Mouse (Mus musculus) left cerebral cortex, adult 2 months (tissue): ENCODE results near the gene Rad23a. TPM values are rescaled to one million over a fixed set of nuclear protein-coding genes. Genes with fewer than 3 reads are reported as not detected.
A peak's percentile ranks its signal among the peaks of the same experiment; 100 is the strongest.

Source experiments
- DNase-seq, 2 experiments: peaks; one replicate each; pipeline ENCODE4 v3.0.0; 2021 to 2022; ENCODE audit warnings: low spot score in 2 of 2, mixed read lengths in 1 of 2; ENCODE audit errors: extremely low spot score in 1 of 2
- H3K27ac ChIP-seq: fragments of 200-600 bp; 2 replicates; pipeline ENCODE4 v1.8.1; 2022
- H3K4me3 ChIP-seq: fragments of 200-600 bp; 2 replicates; pipeline ENCODE4 v1.8.1; 2022
- CTCF ChIP-seq: fragments of 200-600 bp; IDR thresholded peaks from 2 replicates; pipeline ENCODE4 v1.8.1; 2022; ENCODE audit warnings: antibody characterized with exemption, mild to moderate bottlenecking, moderate library complexity
- intact Hi-C: fragments of 180-260 bp; cut with DNase I; formaldehyde crosslinking; loops from one replicate; pipeline ENCODE4 v1.15.1; 2025
- microRNA-seq, 2 experiments: library from miRNA; unstranded; fragments of <30 nt; microRNA quantifications; one replicate each; pipeline ENCODE4 v1.2.0; 2021
- total RNA-seq, 2 experiments: library from RNA; stranded (reverse); gene quantifications; 2 replicates each; pipeline ENCODE4 v1.2.3; 2021

The Rad23a gene
- total RNA-seq, 2 experiments from 2014 or later, result 77.7 to 77.8 TPM

GRCm38 (mm10) chr8:84792429-84792947, 48.0 kb downstream of the Rad23a start:
- Histone ChIP-seq H3K4me3 (no peak overlapping the region), H3K27ac (peak overlapping the region; percentile 54)
- no peak for TF ChIP-seq CTCF
- intact Hi-C loops, result no loop called here
- DNase-seq, result no peak

GRCm38 (mm10) chr8:84790537-84790936, 49.9 kb downstream of the Rad23a start:
- no peak overlapping the region for H3K4me3 ChIP-seq
- intact Hi-C loops, result no loop called here
- H3K27ac ChIP-seq, result peak overlapping the region; percentile 83
- no peak for TF ChIP-seq CTCF
- DNase-seq, result no peak

GRCm38 (mm10) chr8:84789855-84790486, 50.5 kb downstream of the Rad23a start:
- no peak for TF ChIP-seq CTCF
- no peak for DNase-seq
- Histone ChIP-seq H3K4me3 (no peak overlapping the region), H3K27ac (peak overlapping the region; percentile 83)
- intact Hi-C loops, result no loop called here

DNA sequence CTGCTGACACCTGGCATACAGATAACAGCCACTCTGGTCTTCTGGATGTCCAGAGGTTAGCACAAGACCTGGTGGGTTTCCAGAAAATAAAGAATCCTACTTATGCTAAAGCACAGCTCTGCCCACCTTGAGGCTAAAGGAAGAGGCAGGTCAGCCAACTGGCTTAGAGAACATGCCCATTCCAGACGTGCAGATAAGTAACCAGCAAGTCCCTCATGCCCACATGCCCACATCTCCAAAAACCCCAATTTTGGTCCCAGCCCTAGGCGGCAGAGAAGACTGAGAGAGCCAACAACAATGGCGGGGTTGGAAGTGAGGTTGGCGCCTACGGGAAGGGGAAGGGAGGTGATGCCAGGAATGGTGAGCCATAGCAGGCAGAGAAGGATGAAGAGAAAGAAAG, 51.1 kb downstream of the Rad23a start:
- intact Hi-C loops, result no loop called here
- H3K27ac ChIP-seq, result peak overlapping the region; percentile 83

DNA sequence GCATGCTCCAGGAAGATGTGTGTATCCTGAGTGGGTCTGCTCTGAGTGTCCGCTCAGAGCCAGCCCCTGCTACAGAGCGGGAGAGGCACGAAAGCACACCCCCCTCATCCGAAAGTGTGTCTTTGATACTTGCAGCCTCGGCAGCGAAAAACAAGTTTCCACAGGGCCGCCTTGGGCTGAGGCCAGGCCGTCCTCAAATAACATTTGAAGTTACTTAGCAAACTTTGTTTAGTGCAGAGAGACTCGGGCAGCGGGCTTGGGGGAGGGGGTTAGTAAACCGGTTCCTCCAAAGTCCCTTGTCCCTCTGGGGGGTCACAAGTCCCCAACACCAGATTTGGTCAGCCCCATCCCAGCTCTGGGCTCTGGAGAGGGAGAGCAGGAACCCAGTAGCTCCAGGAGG, 51.6 kb downstream of the Rad23a start:
- DNase-seq, result peak in 1 of 2 experiments; percentile 47
- no peak overlapping the region for H3K4me3 ChIP-seq
- intact Hi-C loops, result no loop called here
- no peak for TF ChIP-seq CTCF
- H3K27ac ChIP-seq, result peak overlapping the region; percentile 83

More for the DNA sequence above, 51.1 kb downstream of the Rad23a start:
- H3K4me3 ChIP-seq, result no peak overlapping the region
- TF ChIP-seq CTCF, result no peak
- no peak for DNase-seq

- intact Hi-C loops, result no loop called here
- H3K4me3 ChIP-seq, result no peak overlapping the region
- H3K27ac ChIP-seq, result peak overlapping the region; percentile 85
- no peak for TF ChIP-seq CTCF
- peak in 1 of 2 experiments; percentile 41 for DNase-seq
These were observed 52.8 kb downstream of the Rad23a start for GRCm38 (mm10) chr8:84787523-84788302.

DNA sequence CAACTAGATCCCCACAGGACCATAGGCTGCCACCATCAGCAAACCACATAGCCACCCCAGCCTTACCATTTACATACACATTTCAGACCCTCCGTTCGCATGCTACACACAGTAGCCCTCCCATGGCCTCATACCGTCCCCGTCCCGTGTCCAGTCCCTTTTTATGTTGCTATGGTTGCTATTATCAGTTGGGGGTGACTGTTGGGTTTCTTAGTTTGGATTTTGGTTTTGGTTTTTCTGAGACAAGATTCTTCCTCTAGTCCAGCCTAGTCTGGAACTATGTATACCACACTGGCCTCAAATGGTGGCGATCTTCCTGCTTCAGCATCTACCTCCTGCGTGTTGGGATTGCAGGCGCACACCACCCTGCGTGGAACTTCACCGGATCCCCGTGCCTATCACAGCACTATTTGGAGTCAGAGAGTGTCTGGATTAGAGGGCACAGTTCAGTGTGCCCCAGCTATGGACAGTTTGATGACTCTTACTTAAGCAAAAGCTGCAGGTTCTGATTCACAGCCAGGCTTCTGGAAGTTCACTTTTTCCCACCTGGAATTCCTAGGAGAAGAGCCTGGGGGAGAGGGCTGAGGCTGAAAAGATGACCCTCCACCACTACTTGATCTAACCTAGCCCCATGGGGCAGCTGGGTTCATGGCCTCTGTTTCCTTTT, 53.5 kb downstream of the Rad23a start:
- TF ChIP-seq CTCF, result no peak
- Histone ChIP-seq H3K27ac (peak overlapping the region; percentile 85), H3K4me3 (no peak overlapping the region)
- intact Hi-C loops, result no loop called here
- no peak for DNase-seq

DNA sequence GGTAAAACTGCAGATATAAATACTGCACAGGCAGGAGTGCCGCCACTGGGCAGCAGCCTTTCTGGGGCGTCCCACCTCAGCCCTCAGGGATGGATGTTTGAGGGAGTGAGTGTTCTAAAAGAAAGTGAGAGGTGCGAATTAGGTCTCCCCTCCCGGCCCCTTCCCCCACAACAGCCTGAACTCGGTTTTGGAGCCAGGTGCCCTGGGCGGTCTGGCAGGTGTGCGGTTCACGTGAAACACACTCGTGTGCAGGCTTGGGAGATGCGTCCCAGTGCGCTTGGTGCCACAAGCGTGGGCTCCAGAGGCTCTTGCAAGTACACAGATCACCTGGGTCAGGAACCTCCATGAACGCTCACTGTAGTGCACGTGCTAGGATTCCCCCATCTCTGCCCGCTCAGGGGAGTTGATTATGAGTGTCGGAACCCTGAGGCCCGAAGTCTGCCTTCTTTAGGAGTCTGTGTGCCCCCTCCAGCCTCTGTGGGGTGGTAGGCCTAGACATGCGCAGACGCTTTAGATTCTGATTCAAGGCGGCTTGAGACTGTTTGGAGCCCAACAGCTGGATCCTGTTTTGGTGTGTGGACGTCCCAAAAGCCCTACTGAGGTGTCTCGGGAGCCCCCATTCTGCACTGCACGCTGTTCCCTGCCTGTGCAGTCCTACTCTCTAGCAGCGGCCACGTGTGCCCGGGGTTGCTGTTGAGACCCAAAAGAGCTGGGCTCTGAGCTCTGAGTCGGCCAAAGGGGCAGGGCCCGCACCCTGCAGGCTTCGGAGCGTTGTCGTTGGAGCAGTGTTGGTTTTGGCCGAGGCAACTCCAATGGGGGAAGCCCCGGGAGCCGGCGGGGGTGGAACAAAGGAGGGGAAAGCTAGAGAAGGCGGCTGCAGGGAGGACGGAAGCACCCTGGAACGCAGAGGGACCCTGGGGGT, 54.4 kb downstream of the Rad23a start:
- H3K27ac ChIP-seq, result peak overlapping the region; percentile 85
- TF ChIP-seq CTCF, result no peak
- intact Hi-C loops, result no loop called here
- peak overlapping the region; percentile 1; the same call in 1 of the 2 replicates for H3K4me3 ChIP-seq
- no peak for DNase-seq

GRCm38 (mm10) chr8:84785506-84785755, 55.0 kb downstream of the Rad23a start:
- H3K4me3 ChIP-seq, result no peak overlapping the region
- H3K27ac ChIP-seq, result 0 out of 2 replicates have a peak overlapping the region, but pooled peaks have one; percentile 96
- intact Hi-C loops, result no loop called here
- no peak for TF ChIP-seq CTCF
- no peak for DNase-seq

GRCm38 (mm10) chr8:84784681-84785505, 55.6 kb downstream of the Rad23a start:
- no peak for DNase-seq
- Histone ChIP-seq H3K27ac (peak overlapping the region; percentile 96), H3K4me3 (peak overlapping the region; percentile 45)
- no peak for TF ChIP-seq CTCF
- intact Hi-C loops, result no loop called here

Small RNA genes within 50 kb of the gene (microRNA-seq; reads per million reads assigned to microRNA genes)
- 7.8 to 12.4 reads per million in 2 experiments for gene Mir7069

Other genes with a start within 250 kb of the Rad23a start
- 10 to 100 TPM; 17.5 to 17.9 TPM for gene Ier2, start 177.8 kb downstream of the Rad23a start, total RNA-seq
- 100 to 1,000 TPM; 108 to 115 TPM for gene Trmt1, start 154.4 kb downstream of the Rad23a start, total RNA-seq
- 10 to 100 TPM; 95.5 to 96.8 TPM for gene Nacc1, start 152.8 kb downstream of the Rad23a start, total RNA-seq
- 1 to 10 TPM; 1.6 to 2.6 TPM for gene Lyl1, start 139.2 kb downstream of the Rad23a start, total RNA-seq
- not detected for gene G430095P16Rik, start 117.7 kb downstream of the Rad23a start, total RNA-seq
- 100 to 1,000 TPM; 347 to 350 TPM for gene Nfix, start 40.3 kb downstream of the Rad23a start, total RNA-seq
- 10 to 100 TPM in 1 of 2 experiments, 1 to 10 TPM in 1; 9.7 to 11.1 TPM for gene Dand5, start 17.8 kb downstream of the Rad23a start, total RNA-seq
- 10 to 100 TPM; 23.9 to 25.8 TPM for gene Gadd45gip1, start 9.1 kb downstream of the Rad23a start, total RNA-seq
- 100 to 1,000 TPM; 459 to 496 TPM for gene Calr, start 6.3 kb upstream of the Rad23a start, total RNA-seq
- gene Farsa, start 16.3 kb upstream of the Rad23a start, total RNA-seq, result 10 to 100 TPM; 49.8 to 50.1 TPM
- gene Syce2, start 31.4 kb upstream of the Rad23a start, total RNA-seq, result 1 to 10 TPM; 7.8 to 8.0 TPM
- 10 to 100 TPM; 35.6 to 44.1 TPM for gene Gcdh, start 53.3 kb upstream of the Rad23a start, total RNA-seq
- gene Klf1, start 61.3 kb upstream of the Rad23a start, total RNA-seq, result under 1 TPM in 1 of 2 experiments, not detected in 1; 0.23 TPM
- 1 to 10 TPM; 4.3 to 5.1 TPM for gene Dnase2a, start 67.9 kb upstream of the Rad23a start, total RNA-seq
- gene Mast1, start 96.7 kb upstream of the Rad23a start, total RNA-seq, result 10 to 100 TPM; 89.4 to 95.7 TPM
- gene Rtbdn, start 106.3 kb upstream of the Rad23a start, total RNA-seq, result 1 to 10 TPM; 1.1 to 1.2 TPM
- gene Gm49661, start 128.8 kb upstream of the Rad23a start, total RNA-seq, result not detected
- gene Prdx2, start 128.9 kb upstream of the Rad23a start, total RNA-seq, result 100 to 1,000 TPM; 319 to 333 TPM
- gene Rnaseh2a, start 129.1 kb upstream of the Rad23a start, total RNA-seq, result 10 to 100 TPM; 43.4 to 47.3 TPM
- gene Junb, start 138.1 kb upstream of the Rad23a start, total RNA-seq, result 100 to 1,000 TPM in 1 of 2 experiments, 10 to 100 TPM in 1; 99.5 to 145 TPM
- gene Hook2, start 149.9 kb upstream of the Rad23a start, total RNA-seq, result 10 to 100 TPM; 11.3 to 11.6 TPM
- gene Best2, start 173.9 kb upstream of the Rad23a start, total RNA-seq, result not detected
- 100 to 1,000 TPM; 122 to 124 TPM for gene Asna1, start 184.6 kb upstream of the Rad23a start, total RNA-seq
- gene Trir, start 186.2 kb upstream of the Rad23a start, total RNA-seq, result 100 to 1,000 TPM; 124 to 132 TPM
- 100 to 1,000 TPM; 146 to 163 TPM for gene Tnpo2, start 196.2 kb upstream of the Rad23a start, total RNA-seq
- gene Fbxw9, start 219.4 kb upstream of the Rad23a start, total RNA-seq, result 10 to 100 TPM; 21.5 to 25.5 TPM
- not detected for gene Gm5741, start 227.3 kb upstream of the Rad23a start, total RNA-seq
- gene Dhps, start 231.1 kb upstream of the Rad23a start, total RNA-seq, result 10 to 100 TPM; 66.1 to 68.7 TPM
- 10 to 100 TPM; 55.6 to 55.7 TPM for gene Wdr83os, start 240.1 kb upstream of the Rad23a start, total RNA-seq
- gene Wdr83, start 240.6 kb upstream of the Rad23a start, total RNA-seq, result 10 to 100 TPM; 25.5 to 27.8 TPM
- 10 to 100 TPM; 34.7 to 35.9 TPM for gene Man2b1, start 242.6 kb upstream of the Rad23a start, total RNA-seq